Mouse (Mus musculus): Measurements from ENCODE around the gene Dcst1. TPM values are rescaled to one million over a fixed set of nuclear protein-coding genes. Genes with fewer than 3 reads are reported as not detected.

Gene Dcst1
- total RNA-seq, 4 experiments from 2014 or later = 0.16 to 0.48 TPM; not detected in 2

GRCm38 (mm10) chr3:89337062-89337720 is 27.9 kb downstream of the Dcst1 start:
- no peak for DNase-seq (ENCODE audit: low spot score in 2 of 2)

GRCm38 (mm10) chr3:89336529-89336928 is 28.5 kb downstream of the Dcst1 start:
- no peak for DNase-seq (ENCODE audit: low spot score in 2 of 2)

- no peak for DNase-seq (ENCODE audit: low spot score in 2 of 2)
These were observed 32.0 kb downstream of the Dcst1 start for GRCm38 (mm10) chr3:89333053-89333452.

GRCm38 (mm10) chr3:89332476-89332875 is 32.6 kb downstream of the Dcst1 start:
- no peak for DNase-seq (ENCODE audit: low spot score in 2 of 2)

GRCm38 (mm10) chr3:89332013-89332412 is 33.0 kb downstream of the Dcst1 start:
- DNase-seq (ENCODE audit: low spot score in 2 of 2) = no peak

- no peak for DNase-seq (ENCODE audit: low spot score in 2 of 2)
These were observed 33.5 kb downstream of the Dcst1 start for GRCm38 (mm10) chr3:89331561-89331960.

GRCm38 (mm10) chr3:89330948-89331347 is 34.1 kb downstream of the Dcst1 start:
- DNase-seq (ENCODE audit: low spot score in 2 of 2) = no peak

GRCm38 (mm10) chr3:89330346-89330745 is 34.7 kb downstream of the Dcst1 start:
- no peak for DNase-seq (ENCODE audit: low spot score in 2 of 2)

GRCm38 (mm10) chr3:89328623-89329022 is 36.4 kb downstream of the Dcst1 start:
- DNase-seq (ENCODE audit: low spot score in 2 of 2) = no peak

GRCm38 (mm10) chr3:89327371-89327870 is 37.6 kb downstream of the Dcst1 start:
- no peak for DNase-seq (ENCODE audit: low spot score in 2 of 2)

GRCm38 (mm10) chr3:89325882-89326281 is 39.2 kb downstream of the Dcst1 start:
- no peak for DNase-seq (ENCODE audit: low spot score in 2 of 2)

GRCm38 (mm10) chr3:89322514-89323165 is 42.4 kb downstream of the Dcst1 start, which contains the start of gene Efna3:
Gene Efna3 (minus strand): TSS chr3:89322965.
- peak; percentile 79 to 83 for DNase-seq (ENCODE audit: low spot score in 2 of 2)

- no peak for DNase-seq (ENCODE audit: low spot score in 2 of 2)
These were observed 42.9 kb downstream of the Dcst1 start for GRCm38 (mm10) chr3:89322131-89322500.

- DNase-seq (ENCODE audit: low spot score in 2 of 2) = no peak
These were observed 43.6 kb downstream of the Dcst1 start for GRCm38 (mm10) chr3:89321183-89322130.

- no peak for DNase-seq (ENCODE audit: low spot score in 2 of 2)
These were observed 44.4 kb downstream of the Dcst1 start for GRCm38 (mm10) chr3:89320581-89321182.

- DNase-seq (ENCODE audit: low spot score in 2 of 2) = no peak
These were observed 45.3 kb downstream of the Dcst1 start for GRCm38 (mm10) chr3:89319591-89320350.

GRCm38 (mm10) chr3:89318971-89319590 is 46.0 kb downstream of the Dcst1 start:
- DNase-seq (ENCODE audit: low spot score in 2 of 2) = no peak

GRCm38 (mm10) chr3:89318316-89318715 is 46.7 kb downstream of the Dcst1 start:
- DNase-seq (ENCODE audit: low spot score in 2 of 2) = no peak

GRCm38 (mm10) chr3:89317246-89317645 is 47.8 kb downstream of the Dcst1 start:
- DNase-seq (ENCODE audit: low spot score in 2 of 2) = no peak

- DNase-seq (ENCODE audit: low spot score in 2 of 2) = peak; percentile 83 to 91
These were observed 48.2 kb downstream of the Dcst1 start for GRCm38 (mm10) chr3:89316833-89317232.

Measured in layer of hippocampus, adult 8-10 months (tissue).